Mouse (Mus musculus) intestine, embryonic 14.5 days (tissue): Measurements from ENCODE around the gene Acer3. TPM values are rescaled to one million over a fixed set of nuclear protein-coding genes. Genes with fewer than 3 reads are reported as not detected.

Source experiments
- ATAC-seq: fragments of 200-750 bp; cut with Nextera tagmentation; replicated peaks from 2 replicates; pipeline ENCODE4 v1.8.0; 2017; ENCODE audit warnings: low read depth, moderate number of reproducible peaks, moderate TSS enrichment, moderate library complexity; ENCODE audit not compliant: low FRiP score, low TSS enrichment
- DNase-seq: peaks from one replicate; pipeline ENCODE4 v3.0.0-alpha.2; 2018; ENCODE audit warnings: low spot score
- H3K27ac ChIP-seq: fragments of 300-500 bp; sonication (generic); 2 replicates; pipeline ENCODE4 v1.5.1; 2014; ENCODE audit warnings: low read depth, mild to moderate bottlenecking, control low read depth
- H3K27me3 ChIP-seq: fragments of 300-500 bp; sonication (generic); replicated peaks from 2 replicates; pipeline ENCODE4 v1.6.1; 2014; ENCODE audit warnings: low read length, control low read depth; ENCODE audit not compliant: control insufficient read depth, insufficient read depth
- H3K36me3 ChIP-seq: fragments of 300-500 bp; sonication (generic); 2 replicates; pipeline ENCODE4 v1.6.1; 2014; ENCODE audit warnings: low read length, control low read depth; ENCODE audit not compliant: control insufficient read depth, insufficient read depth
- H3K4me1 ChIP-seq: fragments of 300-500 bp; sonication (generic); replicated peaks from 2 replicates; pipeline ENCODE4 v1.6.1; 2014; ENCODE audit warnings: low read length, control low read depth, mixed read lengths; ENCODE audit not compliant: control insufficient read depth, insufficient read depth
- H3K4me2 ChIP-seq: fragments of 300-500 bp; sonication (generic); 2 replicates; pipeline ENCODE4 v1.6.1; 2014; ENCODE audit warnings: low read length
- H3K4me3 ChIP-seq: fragments of 300-500 bp; sonication (generic); 2 replicates; pipeline ENCODE4 v1.5.1; 2014; ENCODE audit warnings: low read depth, low read length, control low read depth, mixed read lengths
- H3K9ac ChIP-seq: fragments of 300-500 bp; sonication (generic); 2 replicates; pipeline ENCODE4 v1.6.1; 2014; ENCODE audit warnings: mild to moderate bottlenecking, low read length
- H3K9me3 ChIP-seq: fragments of 300-500 bp; sonication (generic); 2 replicates; pipeline ENCODE4 v1.6.1; 2016; ENCODE audit warnings: low read length, control low read depth; ENCODE audit not compliant: control insufficient read depth
- WGBS: fragments of 180-500 bp; shearing (Covaris S2); extraction: QIAGEN DNeasy Blood & Tissue Kit; methylation state at CpG from one replicate; pipeline ENCODE4 v1.1.7; 2014; 5-methylcytosine and 5-hydroxymethylcytosine counted together
- polyA plus RNA-seq: library from polyadenylated mRNA; unstranded; fragments of >200 nt; fragmentation: Nextera tagmentation; extraction: Ambion mirVana; gene quantifications from 2 replicates; pipeline ENCODE4 v1.2.1, GENCODE M21; 2014

Acer3 gene
- polyA plus RNA-seq, 1 experiment from 2014 or later: 21.7 TPM

- H3K9me3 ChIP-seq: no peaks in the 10 kb centered on the region
- DNase-seq (no peak), ATAC-seq (no peak)
- no peak overlapping the region for H3K4me3 ChIP-seq
- H3K4me2 ChIP-seq: no peak overlapping the region
- H3K9ac ChIP-seq: no peak overlapping the region
- H3K27me3 ChIP-seq: no peaks in the 10 kb centered on the region
- WGBS: 57% methylated on average over 2 of the region's 2 CpGs
- no peaks in the 10 kb centered on the region for H3K4me1 ChIP-seq
- H3K27ac ChIP-seq: no peak overlapping the region
- H3K36me3 ChIP-seq: no peaks in the 10 kb centered on the region
These were observed 4.4 kb downstream of the Acer3 start for GRCm38 (mm10) chr7:98316568-98316967.

GRCm38 (mm10) chr7:98315087-98315486 lies 5.9 kb downstream of the Acer3 start:
- DNase-seq: no peak
- Histone ChIP-seq H3K4me2 (no peak overlapping the region), H3K27me3 (no peaks in the 10 kb centered on the region), H3K27ac (no peak overlapping the region), H3K4me1 (no peaks in the 10 kb centered on the region), H3K4me3 (no peak overlapping the region), H3K9ac (no peak overlapping the region), H3K9me3 (no peaks in the 10 kb centered on the region), H3K36me3 (no peaks in the 10 kb centered on the region)
- no peak for ATAC-seq
- WGBS: 67% methylated on average over 2 of the region's 2 CpGs

GRCm38 (mm10) chr7:98312185-98312920 lies 8.7 kb downstream of the Acer3 start:
- H3K36me3 ChIP-seq: no peaks in the 10 kb centered on the region
- no peak overlapping the region for H3K9ac ChIP-seq
- no peak overlapping the region for H3K4me2 ChIP-seq
- H3K27me3 ChIP-seq: no peaks in the 10 kb centered on the region
- no peaks in the 10 kb centered on the region; the same call in 1 of the 2 replicates for H3K4me1 ChIP-seq
- DNase-seq (no peak), ATAC-seq (no peak)
- H3K9me3 ChIP-seq: no peaks in the 10 kb centered on the region
- H3K4me3 ChIP-seq: no peak overlapping the region
- H3K27ac ChIP-seq: no peak overlapping the region
- 61% methylated on average over 4 of the region's 4 CpGs for WGBS

DNA sequence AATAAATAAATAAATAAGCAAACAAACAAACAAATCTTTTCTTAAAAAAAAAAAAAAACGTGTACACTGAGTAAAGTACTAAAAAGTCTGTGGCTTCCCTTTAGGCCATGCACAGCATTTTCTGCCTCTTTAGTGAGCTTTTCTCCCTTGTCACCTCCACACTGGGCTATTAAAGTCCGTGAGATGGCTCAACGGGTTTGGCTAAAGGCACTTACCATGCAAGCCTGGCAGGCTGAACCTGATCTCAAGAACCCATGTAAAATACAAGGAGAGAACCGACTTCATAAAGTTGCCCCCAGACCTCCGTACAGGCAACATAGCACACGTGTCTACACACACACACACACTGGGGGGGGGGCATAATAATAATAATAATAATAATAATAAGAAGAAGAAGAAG lies 10.7 kb downstream of the Acer3 start:
- WGBS: 68% methylated on average over 6 of the region's 6 CpGs
- H3K9ac ChIP-seq: no peak overlapping the region
- H3K9me3 ChIP-seq: no peaks in the 10 kb centered on the region
- no peaks in the 10 kb centered on the region; the same call in 1 of the 2 replicates for H3K4me1 ChIP-seq
- H3K4me3 ChIP-seq: no peak overlapping the region
- no peaks in the 10 kb centered on the region for H3K36me3 ChIP-seq
- no peak overlapping the region for H3K27ac ChIP-seq
- no peak overlapping the region for H3K4me2 ChIP-seq
- H3K27me3 ChIP-seq: no peaks in the 10 kb centered on the region
- ATAC-seq (no peak), DNase-seq (no peak)

GRCm38 (mm10) chr7:98309219-98310030 lies 11.6 kb downstream of the Acer3 start:
- H3K4me1 ChIP-seq: no peaks in the 10 kb centered on the region; the same call in 1 of the 2 replicates
- H3K4me2 ChIP-seq: peak overlapping the region; percentile 91
- peak overlapping the region; percentile 81 for H3K4me3 ChIP-seq
- H3K27ac ChIP-seq: peak overlapping the region; percentile 51; the same call in 1 of the 2 replicates
- ATAC-seq (peak; percentile 99), DNase-seq (peak; percentile 95)
- H3K9me3 ChIP-seq: no peaks in the 10 kb centered on the region
- no peaks in the 10 kb centered on the region for H3K27me3 ChIP-seq
- no peaks in the 10 kb centered on the region for H3K36me3 ChIP-seq
- under 1% methylated on average over 51 of the region's 53 CpGs for WGBS
- peak overlapping the region; percentile 77 for H3K9ac ChIP-seq

- Histone ChIP-seq H3K4me3 (peak overlapping the region; percentile 81), H3K9me3 (no peaks in the 10 kb centered on the region), H3K27ac (peak overlapping the region; percentile 51; the same call in 1 of the 2 replicates), H3K4me2 (peak overlapping the region; percentile 91), H3K36me3 (no peaks in the 10 kb centered on the region), H3K4me1 (no peaks in the 10 kb centered on the region; the same call in 1 of the 2 replicates), H3K9ac (peak overlapping the region; percentile 77), H3K27me3 (no peaks in the 10 kb centered on the region)
- no peak for DNase-seq
- ATAC-seq: peak; percentile 57
- 0% methylated on average over 30 of the region's 33 CpGs for WGBS
These were observed 12.3 kb downstream of the Acer3 start for GRCm38 (mm10) chr7:98308607-98309218.

DNA sequence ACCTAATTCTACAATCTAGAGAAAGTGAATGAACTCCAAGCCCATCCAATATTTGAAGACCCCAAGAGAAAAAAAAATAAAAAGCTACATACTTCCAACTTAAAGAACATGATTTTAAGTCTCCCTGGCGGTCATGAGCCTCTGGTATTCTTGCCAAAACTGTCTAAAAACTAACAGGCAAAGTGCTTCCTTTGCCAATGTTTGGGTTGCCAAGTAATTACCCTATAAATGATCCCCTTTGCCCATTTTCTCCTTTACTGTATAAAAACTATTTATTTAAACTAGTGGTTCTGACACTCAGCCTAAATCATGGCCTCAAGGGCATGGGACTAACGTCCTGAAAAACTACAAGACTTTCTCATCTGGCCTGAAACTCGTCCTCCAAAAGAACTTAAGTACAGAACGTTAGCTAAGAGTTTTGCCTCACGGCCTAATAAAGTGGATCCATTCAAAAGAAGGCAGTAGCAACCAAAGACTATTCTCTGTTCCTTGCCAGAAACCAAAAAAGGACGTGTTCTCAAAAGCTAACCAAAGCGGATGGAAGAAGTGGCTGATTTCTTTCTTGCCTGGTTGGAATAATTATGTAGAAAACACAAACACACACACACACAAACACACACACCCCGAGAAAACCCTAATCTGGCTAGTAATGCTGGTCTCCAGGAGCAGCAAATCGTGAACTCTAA lies 12.9 kb downstream of the Acer3 start:
- DNase-seq: peak; percentile 53
- H3K9ac ChIP-seq: no peak overlapping the region; the same call in 1 of the 2 replicates
- WGBS: 44% methylated on average over 9 of the region's 9 CpGs
- H3K27me3 ChIP-seq: no peaks in the 10 kb centered on the region
- no peak for ATAC-seq
- no peaks in the 10 kb centered on the region for H3K36me3 ChIP-seq
- peak overlapping the region; percentile 91 for H3K4me2 ChIP-seq
- H3K27ac ChIP-seq: no peak overlapping the region
- H3K4me3 ChIP-seq: peak overlapping the region; percentile 81
- no peaks in the 10 kb centered on the region for H3K9me3 ChIP-seq
- no peaks in the 10 kb centered on the region; the same call in 1 of the 2 replicates for H3K4me1 ChIP-seq

GRCm38 (mm10) chr7:98307411-98307810 lies 13.6 kb downstream of the Acer3 start:
- 92% methylated on average over 2 of the region's 2 CpGs for WGBS
- ATAC-seq: no peak
- no peaks in the 10 kb centered on the region; the same call in 1 of the 2 replicates for H3K4me1 ChIP-seq

More at GRCm38 (mm10) chr7:98307411-98307810, 13.6 kb downstream of the Acer3 start:
- no peak overlapping the region for H3K4me3 ChIP-seq
- H3K27me3 ChIP-seq: no peaks in the 10 kb centered on the region
- H3K36me3 ChIP-seq: no peaks in the 10 kb centered on the region
- no peak overlapping the region for H3K27ac ChIP-seq
- no peak overlapping the region for H3K9ac ChIP-seq
- 0 out of 2 replicates have a peak overlapping the region, but pooled peaks have one; percentile 91 for H3K4me2 ChIP-seq
- DNase-seq: no peak
- no peaks in the 10 kb centered on the region for H3K9me3 ChIP-seq
